Mouse (Mus musculus): Measurements from ENCODE around the gene Prkce.

GRCm38 (mm10) chr17:86589681-86590080 is 422.1 kb downstream of the Prkce start:
- TF ChIP-seq CTCF (IDR thresholded peaks at IDR 0.05; ENCODE audit: low read depth) (no peak), EP300 (IDR thresholded peaks at IDR 0.05; ENCODE audit: low read depth) (no peak)
